Mouse (Mus musculus): ENCODE results near the gene Impg1.
"Not testable (repeated sequence)": the region's sequence is repeated elsewhere in the genome, so short reads cannot be mapped to it uniquely, and the experiment has no call there.

Impg1 gene

DNA sequence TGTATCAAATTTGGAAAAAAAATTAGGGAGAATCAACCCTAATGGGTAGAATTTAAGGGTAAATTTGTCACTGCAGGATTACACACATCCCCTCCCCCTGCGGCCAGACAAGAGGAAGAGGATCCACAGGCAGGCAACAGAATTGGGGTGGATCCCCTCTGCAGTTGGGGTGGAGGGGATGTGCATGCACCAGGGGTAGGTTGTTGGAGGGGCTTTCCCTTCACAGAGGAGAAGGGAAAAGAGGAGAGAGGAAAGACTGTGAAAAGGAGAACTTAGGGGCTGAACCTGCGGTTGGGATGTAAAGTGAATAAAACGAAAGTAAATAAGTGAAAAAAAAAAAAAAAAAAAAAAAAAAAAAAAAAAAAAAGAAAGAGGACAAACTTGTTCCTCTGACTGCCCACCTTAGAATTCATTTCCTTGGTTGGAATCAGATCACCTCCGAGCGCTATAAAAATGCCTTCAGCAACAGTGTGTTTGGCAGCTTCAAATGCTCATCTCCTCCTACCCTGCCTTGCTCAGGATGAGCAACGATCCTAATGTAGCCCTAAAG, 120.8 kb downstream of the Impg1 start:
- no peak for DNase-seq (ENCODE audit: low spot score in 2 of 2)

GRCm38 (mm10) chr9:80342520-80342919, 122.8 kb downstream of the Impg1 start:
- DNase-seq (ENCODE audit: low spot score in 2 of 2), result no peak

DNA sequence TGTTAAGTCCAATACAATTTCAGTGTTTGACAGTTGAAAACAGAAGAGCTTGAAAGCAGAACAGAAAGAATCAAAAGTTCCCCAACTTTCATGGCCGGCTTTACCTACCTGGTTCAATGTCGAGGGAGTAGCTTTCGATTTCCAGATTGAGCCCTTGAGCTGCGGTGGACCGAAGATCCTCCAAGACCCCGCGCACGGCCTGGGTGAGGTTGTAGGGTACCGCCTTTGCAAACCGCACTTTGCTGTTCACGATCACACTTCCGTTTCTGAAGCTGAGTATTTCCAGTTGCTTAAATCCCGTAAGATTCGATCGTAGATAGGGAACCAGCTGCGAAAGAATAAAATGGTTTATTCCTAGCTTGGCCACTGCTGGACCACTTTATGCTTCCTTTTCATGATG, 123.5 kb downstream of the Impg1 start:
- no peak for DNase-seq (ENCODE audit: low spot score in 2 of 2)

GRCm38 (mm10) chr9:80340927-80341326, 124.4 kb downstream of the Impg1 start:
- no peak for DNase-seq (ENCODE audit: low spot score in 2 of 2)

- DNase-seq (ENCODE audit: low spot score in 2 of 2), result no peak
Measured at GRCm38 (mm10) chr9:80338026-80338425, 127.3 kb downstream of the Impg1 start.

GRCm38 (mm10) chr9:80335660-80336357, 129.5 kb downstream of the Impg1 start:
- no peak for DNase-seq (ENCODE audit: low spot score in 2 of 2)

- DNase-seq (ENCODE audit: low spot score in 2 of 2), result no peak
Measured at GRCm38 (mm10) chr9:80333998-80334605, 131.2 kb downstream of the Impg1 start.

DNA sequence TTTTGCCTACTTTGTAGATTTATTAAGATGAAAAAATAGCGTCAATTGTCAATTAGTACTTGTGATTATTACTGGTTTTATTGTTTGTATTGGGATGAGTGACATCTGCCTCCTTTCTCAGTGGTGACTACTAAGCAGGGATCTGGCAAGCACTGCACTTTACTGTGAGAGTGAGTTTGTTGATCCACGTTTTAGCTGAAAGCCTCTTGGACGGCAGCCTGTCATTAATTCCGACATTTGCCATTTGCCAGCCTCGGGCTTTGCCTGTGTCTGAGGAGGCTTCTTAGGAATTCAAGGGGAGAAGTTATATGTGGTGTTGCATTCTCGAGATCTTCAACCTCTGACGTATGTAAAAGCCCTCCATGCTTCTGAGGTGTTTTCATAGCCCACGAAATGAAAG, 131.8 kb downstream of the Impg1 start:
- DNase-seq (ENCODE audit: low spot score in 2 of 2), result no peak

DNA sequence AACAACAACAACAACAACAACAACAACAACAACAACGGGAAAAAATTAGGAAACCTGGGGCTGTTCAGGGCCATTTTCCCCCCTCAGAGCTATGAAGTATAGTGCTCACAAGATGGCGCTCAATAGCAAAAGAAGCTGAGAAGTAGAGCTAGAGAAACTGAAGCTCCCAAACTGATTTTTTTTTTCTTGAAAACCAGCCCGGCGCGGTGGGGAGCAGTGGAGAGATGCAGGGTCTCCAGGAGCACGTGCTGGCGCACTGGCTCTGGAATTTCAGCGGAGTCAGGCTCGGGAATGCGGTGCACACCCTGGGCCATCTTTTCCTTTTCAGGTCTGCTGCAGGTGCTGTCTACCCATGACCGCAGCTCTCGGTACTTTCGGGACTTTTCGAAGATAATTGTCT, 133.1 kb downstream of the Impg1 start:
- DNase-seq (ENCODE audit: low spot score in 2 of 2), result no peak

DNA sequence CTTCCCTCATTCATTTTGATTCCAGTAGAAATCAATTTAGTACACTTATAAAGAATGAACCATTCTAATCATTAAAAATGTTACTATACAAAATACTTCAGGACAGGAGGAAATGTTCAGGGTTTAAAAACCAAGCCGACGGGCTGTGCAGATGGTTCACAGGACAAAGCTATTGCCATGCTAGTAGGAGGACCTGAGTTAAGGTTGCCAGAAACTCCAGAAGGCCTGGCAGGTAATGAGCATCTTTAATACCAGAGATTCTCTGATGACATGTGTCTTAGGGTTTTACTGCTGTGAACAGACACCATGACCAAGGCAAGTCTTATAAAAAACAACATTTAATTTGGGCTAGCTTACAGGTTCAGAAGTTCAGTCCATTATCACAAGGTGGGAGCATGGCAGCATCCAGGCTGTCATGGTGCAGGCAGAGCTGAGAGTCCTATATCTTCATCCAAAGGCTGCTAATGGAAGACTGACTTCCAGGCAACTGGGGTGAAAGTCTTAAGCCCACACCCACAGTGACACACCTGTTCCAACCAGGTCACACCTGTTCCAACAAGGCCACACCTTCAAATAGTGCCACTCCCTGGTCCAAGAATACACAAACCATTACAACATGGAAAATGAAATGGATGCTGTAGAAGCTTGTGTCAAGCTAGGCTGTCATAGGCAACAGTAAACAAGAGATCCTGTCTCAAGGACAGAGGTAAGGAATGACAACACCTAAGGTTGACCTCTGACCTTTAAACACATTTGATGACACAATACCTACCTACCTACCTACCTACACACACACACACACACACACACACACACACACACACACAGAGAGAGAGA, 144.0 kb downstream of the Impg1 start:
- not testable (repeated sequence) for DNase-seq (ENCODE audit: low spot score in 2 of 2)

DNA sequence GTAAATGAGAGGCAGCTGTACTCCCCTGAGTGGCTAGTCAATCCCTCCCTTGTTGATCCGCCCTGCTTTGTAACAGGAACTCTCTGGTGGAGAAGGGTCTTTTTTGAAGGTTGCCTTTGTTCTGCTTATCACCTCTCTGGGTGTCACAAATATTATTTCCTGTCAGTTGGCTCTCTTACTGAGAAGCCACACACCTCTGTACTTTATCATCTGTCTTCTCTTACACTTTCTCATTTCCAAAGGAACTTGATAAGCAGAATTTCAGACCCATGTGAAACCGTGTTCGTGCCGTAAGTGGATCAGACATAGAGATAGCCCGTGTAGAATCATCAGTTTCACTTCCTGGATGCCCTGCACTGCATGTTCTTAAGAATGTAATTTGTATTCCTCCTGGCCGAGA, 147.3 kb downstream of the Impg1 start:
- no peak for DNase-seq (ENCODE audit: low spot score in 2 of 2)

DNA sequence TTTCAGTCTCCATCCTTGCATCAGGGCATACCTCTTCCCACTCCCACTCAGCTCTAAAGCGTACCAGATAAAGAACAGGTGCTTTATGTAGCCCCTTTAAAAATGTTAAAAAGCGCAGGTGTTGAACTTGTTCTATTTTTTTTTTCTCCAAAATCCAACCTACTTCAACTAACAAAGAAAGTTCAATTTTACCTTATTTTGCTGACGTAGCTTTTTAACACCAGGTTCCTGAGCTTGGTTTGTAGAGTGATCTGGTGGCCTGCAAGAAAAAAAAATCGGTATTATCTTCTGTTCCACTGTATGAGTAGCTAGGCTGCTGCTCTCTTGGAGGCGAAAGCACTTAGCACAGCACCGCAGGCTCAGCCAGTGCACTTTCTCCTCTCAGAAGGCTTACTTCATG, 149.4 kb downstream of the Impg1 start:
- no peak for DNase-seq (ENCODE audit: low spot score in 2 of 2)

GRCm38 (mm10) chr9:80313610-80314009, 151.7 kb downstream of the Impg1 start:
- no peak for DNase-seq (ENCODE audit: low spot score in 2 of 2)

DNA sequence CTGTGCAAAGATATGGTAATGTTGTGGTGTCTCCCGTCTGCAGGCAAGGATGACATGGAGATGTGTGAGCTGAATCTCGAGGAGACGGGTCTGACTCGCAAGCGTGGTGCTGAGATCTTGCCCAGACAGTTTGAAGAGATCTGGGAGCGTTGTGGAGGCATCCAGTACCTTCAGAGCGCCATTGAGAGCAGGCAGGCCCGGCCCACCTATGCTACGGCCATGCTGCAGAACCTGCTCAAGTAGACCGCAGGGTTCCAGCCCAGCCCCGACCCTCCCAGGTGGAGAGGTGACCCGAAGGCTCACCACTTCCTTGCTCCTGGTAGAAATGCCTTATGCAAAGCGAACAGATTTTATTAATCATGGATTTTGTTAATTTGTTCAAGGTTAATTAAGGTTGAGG, 157.7 kb downstream of the Impg1 start:
- DNase-seq (ENCODE audit: low spot score in 2 of 2), result no peak

GRCm38 (mm10) chr9:80306853-80307252, 158.4 kb downstream of the Impg1 start:
- no peak for DNase-seq (ENCODE audit: low spot score in 2 of 2)

DNA sequence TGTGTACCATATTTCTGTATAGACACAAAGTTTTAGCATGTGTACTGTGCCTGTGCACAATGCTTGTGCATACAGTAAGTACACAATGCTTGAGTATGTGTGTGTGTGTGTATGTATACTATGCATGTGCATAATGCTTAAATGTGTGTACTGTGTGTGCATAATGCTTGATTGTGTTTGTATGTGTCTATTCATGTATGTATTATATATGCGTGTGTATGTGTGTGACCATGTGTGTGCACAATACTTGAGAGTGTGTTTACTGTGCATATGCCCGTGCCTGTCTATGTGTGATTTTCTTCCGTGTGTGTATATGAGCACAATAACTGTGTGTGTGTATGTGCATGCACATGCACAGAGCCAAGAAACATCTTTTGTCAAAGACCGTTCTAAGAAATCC, 158.9 kb downstream of the Impg1 start:
- no peak for DNase-seq (ENCODE audit: low spot score in 2 of 2)

GRCm38 (mm10) chr9:80303518-80303917, 161.8 kb downstream of the Impg1 start:
- DNase-seq (ENCODE audit: low spot score in 2 of 2), result no peak

- DNase-seq (ENCODE audit: low spot score in 2 of 2), result no peak
Measured at GRCm38 (mm10) chr9:80299031-80299430, 166.2 kb downstream of the Impg1 start.

DNA sequence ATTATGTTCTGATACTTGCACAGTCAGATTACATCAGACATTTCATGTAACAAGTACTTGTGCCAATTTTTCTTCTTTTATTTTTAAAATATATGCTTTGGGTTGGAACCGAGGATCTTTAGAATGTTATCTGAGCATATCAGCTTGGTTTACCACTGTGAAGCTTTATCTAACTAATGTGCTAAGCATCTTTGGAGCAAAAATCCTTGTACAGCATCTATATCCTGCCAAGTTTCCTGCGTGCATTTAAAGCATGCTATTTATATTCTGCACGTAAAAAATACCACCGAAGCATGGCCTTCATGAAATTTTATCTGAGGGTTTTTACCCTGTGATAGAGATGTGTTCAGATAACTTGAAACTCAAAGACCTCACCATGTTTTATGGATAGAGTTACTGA, 169.2 kb downstream of the Impg1 start:
- no peak for DNase-seq (ENCODE audit: low spot score in 2 of 2)

DNA sequence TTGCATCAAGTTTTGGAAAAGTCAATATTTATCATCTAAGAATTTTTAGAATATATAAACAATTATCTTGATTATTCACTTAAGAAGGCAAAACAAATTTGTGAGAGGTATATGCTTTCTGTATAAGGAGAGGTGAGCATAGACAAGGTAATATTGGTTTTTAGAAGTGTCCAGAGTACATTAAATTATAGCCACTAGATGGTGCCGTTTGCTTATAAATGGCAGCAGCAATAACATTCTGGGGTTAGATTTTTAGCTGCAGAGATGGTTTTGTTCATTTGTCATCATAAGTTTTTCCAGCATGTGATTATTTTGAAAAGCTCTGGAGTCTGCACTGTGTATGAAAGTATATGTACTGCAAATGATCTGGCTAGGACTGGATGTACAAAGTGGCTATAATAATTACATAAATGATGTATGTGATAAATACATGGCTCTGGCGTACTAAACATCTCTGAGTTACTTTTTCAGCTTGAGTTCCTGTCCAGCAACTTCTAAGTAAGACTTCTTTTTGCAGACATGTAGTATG, 172.2 kb downstream of the Impg1 start:
- DNase-seq (ENCODE audit: low spot score in 2 of 2), result no peak

- DNase-seq (ENCODE audit: low spot score in 2 of 2), result no peak
Measured at GRCm38 (mm10) chr9:80286845-80287244, 178.4 kb downstream of the Impg1 start.

GRCm38 (mm10) chr9:80284539-80285174, 180.6 kb downstream of the Impg1 start:
- DNase-seq (ENCODE audit: low spot score in 2 of 2), result no peak

All from heart, adult 9 months (tissue).